ENCODE assay signal across 8 mouse cellular contexts in the genomic region with DNA sequence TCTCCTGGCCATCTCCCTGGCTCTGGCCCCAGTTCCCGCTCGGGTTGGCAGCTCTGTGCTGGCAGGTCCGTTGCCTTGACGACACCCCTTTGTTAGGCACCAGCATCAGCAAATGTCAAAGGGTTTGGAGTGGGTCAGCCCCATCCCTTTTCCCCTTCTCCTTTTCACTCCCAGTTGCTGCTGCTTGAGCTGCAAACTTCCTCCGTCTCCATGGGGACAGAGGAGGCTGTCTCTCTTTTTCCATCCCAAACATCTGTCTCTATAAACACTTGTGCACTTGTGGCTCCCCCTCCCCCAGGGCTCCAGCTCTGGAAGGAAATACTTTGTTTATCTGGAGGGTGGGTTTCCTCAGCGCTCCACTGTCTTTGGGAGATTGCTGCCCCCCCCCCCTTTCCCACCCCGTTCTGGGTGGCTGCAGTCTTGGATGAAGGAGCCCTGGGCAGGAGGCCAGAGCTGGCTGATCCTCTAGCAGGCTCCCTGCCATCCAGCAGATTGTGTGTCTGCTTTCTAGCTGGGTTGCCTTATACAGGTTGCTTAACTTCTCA. TPM values are rescaled to one million over a fixed set of nuclear protein-coding genes. Genes with fewer than 3 reads are reported as not detected.
DNase-seq lines count a peak whose midpoint lies in the region; ATAC-seq lines count a peak whose summit lies in the region.

No protein-coding gene starts in this region.

- H3K4me2 ChIP-seq in hindbrain, embryonic 11.5 days (replicated peaks; ENCODE audit: low read depth, low read length), result no peak overlapping the region; the same call in 1 of the 2 replicates

- H3K9me3 ChIP-seq in hindbrain, embryonic 11.5 days (ENCODE audit: control insufficient read depth, low read length), result no peaks in the 10 kb centered on the region

- H3K4me1 ChIP-seq in hindbrain, embryonic 11.5 days (replicated peaks; ENCODE audit: control insufficient read depth, insufficient read depth, low read length), result peaks cover 17% of the 10 kb centered on the region

- no peak overlapping the region for H3K4me3 ChIP-seq in hindbrain, embryonic 11.5 days (ENCODE audit: low read depth, low read length)

- 0% methylated on average over 7 of the region's 7 CpGs for WGBS in hindbrain, embryonic 11.5 days

- H3K9ac ChIP-seq in hindbrain, embryonic 11.5 days (ENCODE audit: low read depth, low read length), result no peak overlapping the region

- peak; percentile 93 for ATAC-seq in hindbrain, embryonic 11.5 days (ENCODE audit: low FRiP score)

- H3K36me3 ChIP-seq in hindbrain, embryonic 11.5 days (ENCODE audit: control insufficient read depth, insufficient read depth, low read length), result no peaks in the 10 kb centered on the region

- H3K27me3 ChIP-seq in hindbrain, embryonic 11.5 days (ENCODE audit: control insufficient read depth, insufficient read depth, low read length), result no peaks in the 10 kb centered on the region; the same call in 1 of the 2 replicates

- peak; percentile 97 for DNase-seq in NIH3T3 (ENCODE audit: low read depth)
- DNase-seq in cerebellum, adult 9-10 months, result peak; percentile 83
- peak; percentile 72 to 76 for DNase-seq in frontal cortex, postnatal 10 days (ENCODE audit: low spot score in 2 of 2)
- peak; percentile 85 for DNase-seq in hindbrain, embryonic 11.5 days (ENCODE audit: low spot score)
- DNase-seq in layer of hippocampus, postnatal 14 days (ENCODE audit: low spot score in 2 of 2), result peak; percentile 77 to 84
- DNase-seq in lung, postnatal 10 days, result peak; percentile 94
- peak; percentile 91 for DNase-seq in right cerebral cortex, postnatal 10 days (ENCODE audit: low spot score in 2 of 2)
- no peak for DNase-seq in spleen, postnatal 36 days (ENCODE audit: low spot score in 2 of 2)

- H3K27ac ChIP-seq in hindbrain, embryonic 11.5 days (ENCODE audit: low read depth, low read length), result peak overlapping the region; percentile 70

RNA-seq across cellular contexts. Expression of a gene that starts 30.0 kb away (rescaled TPM):
- 3.4 and 5.6 TPM in 2 replicates for polyA plus RNA-seq in hindbrain, embryonic 11.5 days (2014; fragmentation: Nextera tagmentation; extraction: Ambion mirVana)
- total RNA-seq in layer of hippocampus, postnatal 14 days (2021), result 1 to 10 TPM; 2.1 to 3.2 TPM

RNA-seq across cellular contexts. Expression of a gene that starts 46.3 kb away (rescaled TPM):
- 38.6 and 39.1 TPM in 2 replicates for polyA plus RNA-seq in hindbrain, embryonic 11.5 days (2014; fragmentation: Nextera tagmentation; extraction: Ambion mirVana)
- total RNA-seq in layer of hippocampus, postnatal 14 days (2021), result 10 to 100 TPM; 65.4 to 66.9 TPM

Comparison
In these comparisons a context has a peak if more than half of its experiments do, and no peak if none do; other contexts are left out.
1. DNase-seq: peak in NIH3T3 (single experiment), cerebellum, adult 9-10 months (single experiment), frontal cortex, postnatal 10 days (2 of 2), hindbrain, embryonic 11.5 days (single experiment), layer of hippocampus, postnatal 14 days (2 of 2), lung, postnatal 10 days (single experiment) and right cerebral cortex, postnatal 10 days (2 of 2); none in spleen, postnatal 36 days (0 of 2).